Mouse (Mus musculus) erythroblast, embryonic 14.5 days (primary cell): ENCODE results near the gene Vps4a.

Experiments used
- GATA1 ChIP-seq: IDR thresholded peaks from 2 replicates; pipeline ENCODE4 v1.6.1; 2012; ENCODE audit warnings: low read length, inconsistent platforms, mixed read lengths
- TAL1 ChIP-seq: IDR thresholded peaks from 3 replicates; pipeline ENCODE4 v1.6.1; 2012; ENCODE audit warnings: low read length, inconsistent platforms, mixed read lengths

DNA sequence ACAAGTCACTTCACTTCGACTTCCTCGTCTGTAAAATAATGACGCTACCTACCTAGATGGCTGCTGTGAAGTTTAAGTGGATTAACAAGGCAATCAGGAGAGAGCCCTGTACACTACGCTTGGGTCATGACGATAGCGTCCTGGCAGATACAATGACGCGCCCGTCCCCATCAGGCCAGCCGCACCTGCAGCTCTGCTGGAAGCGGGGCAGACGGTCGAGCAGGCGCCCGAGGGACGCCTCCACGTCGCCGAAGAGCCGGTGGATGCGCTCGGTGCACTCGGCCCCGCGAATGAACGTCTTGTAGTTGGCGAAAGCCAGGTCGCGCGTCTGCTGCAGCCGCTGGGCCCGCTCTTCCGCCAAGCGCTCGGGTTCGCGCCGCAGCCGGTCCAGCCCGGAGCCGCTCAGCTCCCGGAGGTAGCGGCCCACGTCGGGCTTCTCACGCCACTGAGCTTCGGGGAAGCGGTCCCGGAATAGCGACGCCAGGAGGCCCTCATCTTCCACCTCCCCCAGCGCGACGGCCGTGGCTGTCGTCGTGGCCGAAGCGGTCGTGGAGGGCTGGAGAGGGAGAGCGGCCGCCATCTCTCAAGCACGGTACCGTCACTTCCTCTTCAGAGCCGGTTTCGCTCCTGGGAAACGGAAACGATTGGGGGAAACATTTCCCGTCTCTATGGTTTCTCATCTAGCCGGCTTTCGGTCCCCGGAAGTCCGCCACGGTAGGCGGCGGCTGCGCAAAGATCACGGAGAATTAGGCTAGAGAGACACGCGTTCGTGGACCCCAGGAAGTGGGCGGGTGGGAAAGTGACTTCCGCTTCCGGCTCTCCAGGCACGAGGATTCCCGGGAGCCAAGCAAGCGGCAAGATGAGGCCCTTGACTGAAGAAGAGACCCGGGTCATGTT, 25.3 kb downstream of the Vps4a start, which contains the start of the genes Cog8 and Nip7:
- TF ChIP-seq GATA1 (no peak), TAL1 (no peak)
